Mouse (Mus musculus) left cerebral cortex, postnatal 36 days (tissue): ENCODE measurements around the gene Sh3bp2. TPM values are rescaled to one million over a fixed set of nuclear protein-coding genes. Genes with fewer than 3 reads are reported as not detected.

Experiments used
- DNase-seq, 2 experiments: peaks; one replicate each; pipeline ENCODE4 v3.0.0; 2021 to 2022; ENCODE audit warnings: low spot score in 2 of 2, mixed read lengths in 1 of 2
- intact Hi-C: fragments of 180-260 bp; cut with DNase I; formaldehyde crosslinking; loops from one replicate; pipeline ENCODE4 v1.15.1; 2025
- total RNA-seq, 2 experiments: library from RNA; stranded (reverse); gene quantifications; 2 replicates each; pipeline ENCODE4 v1.2.3; 2021

Sh3bp2 gene
- total RNA-seq, 2 experiments from 2014 or later, result 2.6 to 3.7 TPM

- DNase-seq, result no peak
- intact Hi-C loops, result no loop called here
These were observed 1.6 kb upstream of the Sh3bp2 start for GRCm38 (mm10) chr5:34523958-34524485.

- no peak for DNase-seq
- intact Hi-C loops, result no loop called here
These were observed 1.1 kb upstream of the Sh3bp2 start for GRCm38 (mm10) chr5:34524511-34524910.

- DNase-seq, result no peak
- intact Hi-C loops, result loop anchor here (5.0 kb wide), 1 partner anchor 46 kb away; the partner anchor contains the start of gene Add1
These were observed 788 bp downstream of the Sh3bp2 start for GRCm38 (mm10) chr5:34526477-34526775.

GRCm38 (mm10) chr5:34527352-34527751 lies 1.7 kb downstream of the Sh3bp2 start:
- DNase-seq, result no peak
- intact Hi-C loops, result loop anchor here (5.0 kb wide), 1 partner anchor 45 kb away; the partner anchor contains the start of gene Add1

- intact Hi-C loops, result loop anchor here (5.0 kb wide), 1 partner anchor 44 kb away; the partner anchor contains the start of gene Add1
- no peak for DNase-seq
These were observed 3.1 kb downstream of the Sh3bp2 start for GRCm38 (mm10) chr5:34528724-34529123.

GRCm38 (mm10) chr5:34530116-34530515 lies 4.5 kb downstream of the Sh3bp2 start:
- DNase-seq, result no peak
- intact Hi-C loops, result no loop called here

GRCm38 (mm10) chr5:34530687-34531086 lies 5.0 kb downstream of the Sh3bp2 start:
- no peak for DNase-seq
- intact Hi-C loops, result no loop called here

GRCm38 (mm10) chr5:34533066-34533465 lies 7.4 kb downstream of the Sh3bp2 start:
- DNase-seq, result no peak
- intact Hi-C loops, result no loop called here

- intact Hi-C loops, result no loop called here
- DNase-seq, result no peak
These were observed 8.2 kb downstream of the Sh3bp2 start for GRCm38 (mm10) chr5:34533820-34534219.

- no peak for DNase-seq
- intact Hi-C loops, result no loop called here
These were observed 9.3 kb downstream of the Sh3bp2 start for GRCm38 (mm10) chr5:34534776-34535581.

- no peak for DNase-seq
- intact Hi-C loops, result no loop called here
These were observed 10.2 kb downstream of the Sh3bp2 start for GRCm38 (mm10) chr5:34535831-34536230.

- no peak for DNase-seq
- intact Hi-C loops, result no loop called here
These were observed 12.4 kb downstream of the Sh3bp2 start for GRCm38 (mm10) chr5:34538079-34538478.

GRCm38 (mm10) chr5:34538527-34538926 lies 12.9 kb downstream of the Sh3bp2 start:
- DNase-seq, result no peak
- intact Hi-C loops, result no loop called here

- no peak for DNase-seq
- intact Hi-C loops, result no loop called here
These were observed 13.5 kb downstream of the Sh3bp2 start for GRCm38 (mm10) chr5:34539121-34539520.

- intact Hi-C loops, result no loop called here
- no peak for DNase-seq
These were observed 16.5 kb downstream of the Sh3bp2 start for GRCm38 (mm10) chr5:34542166-34542565.

GRCm38 (mm10) chr5:34543114-34543513 lies 17.5 kb downstream of the Sh3bp2 start:
- no peak for DNase-seq
- intact Hi-C loops, result no loop called here

GRCm38 (mm10) chr5:34547410-34547809 lies 21.8 kb downstream of the Sh3bp2 start:
- intact Hi-C loops, result no loop called here
- no peak for DNase-seq

- no peak for DNase-seq
- intact Hi-C loops, result no loop called here
These were observed 23.5 kb downstream of the Sh3bp2 start for GRCm38 (mm10) chr5:34549135-34549482.

GRCm38 (mm10) chr5:34549483-34550221 lies 24.0 kb downstream of the Sh3bp2 start:
- intact Hi-C loops, result no loop called here
- no peak for DNase-seq

- intact Hi-C loops, result no loop called here
These were observed 24.6 kb downstream of the Sh3bp2 start for GRCm38 (mm10) chr5:34550251-34550650.

GRCm38 (mm10) chr5:34551821-34552220 lies 26.2 kb downstream of the Sh3bp2 start:
- DNase-seq, result no peak
- intact Hi-C loops, result no loop called here

More at GRCm38 (mm10) chr5:34550251-34550650, 24.6 kb downstream of the Sh3bp2 start:
- no peak for DNase-seq
